Mouse (Mus musculus) adrenal gland, postnatal 0 days (tissue): ENCODE measurements around the gene Olfr862. TPM values are rescaled to one million over a fixed set of nuclear protein-coding genes. Genes with fewer than 3 reads are reported as not detected.

Source experiments
- polyA plus RNA-seq: library from polyadenylated mRNA; unstranded; fragments of >200 nt; fragmentation: Nextera tagmentation; extraction: Ambion mirVana; gene quantifications from 2 replicates; pipeline ENCODE4 v1.2.1, GENCODE M21; 2015

Gene Olfr862
- not detected in 2 replicates for polyA plus RNA-seq

GRCm38 (mm10) chr9:19887904-19888303, at the start of gene Olfr862:
Olfr862 (minus strand) TSS chr9:19888004.

GRCm38 (mm10) chr9:19916565-19916964, 28.8 kb upstream of the Olfr862 start, which contains the start of gene Olfr77:
Olfr77 (plus strand) TSS chr9:19916865.

GRCm38 (mm10) chr9:19849647-19850046, 38.2 kb downstream of the Olfr862 start, which contains the start of gene Olfr860:
Olfr860 (minus strand) TSS chr9:19849747.

Other genes starting within 250 kb of the Olfr862 start
- not detected in 2 replicates for gene Olfr857, start 178.6 kb downstream of the Olfr862 start, polyA plus RNA-seq
- not detected in 2 replicates for gene Olfr58, start 107.7 kb downstream of the Olfr862 start, polyA plus RNA-seq
- not detected in 2 replicates for gene Olfr859, start 83.1 kb downstream of the Olfr862 start, polyA plus RNA-seq
- not detected in 2 replicates for gene Olfr860, start 38.3 kb downstream of the Olfr862 start, polyA plus RNA-seq
- 0.24 and 0.33 TPM in 2 replicates for gene Olfr77, start 28.9 kb upstream of the Olfr862 start, polyA plus RNA-seq
- not detected in 2 replicates for gene Olfr866, start 140.0 kb upstream of the Olfr862 start, polyA plus RNA-seq
- not detected in 2 replicates for gene Olfr867, start 169.6 kb upstream of the Olfr862 start, polyA plus RNA-seq
- gene Olfr868, start 210.6 kb upstream of the Olfr862 start, polyA plus RNA-seq, result not detected in 2 replicates
- gene Olfr869, start 241.0 kb upstream of the Olfr862 start, polyA plus RNA-seq, result not detected in 2 replicates